Mouse (Mus musculus): ENCODE measurements around the gene Tgfb3.

Gene Tgfb3

GRCm38 (mm10) chr12:86078553-86079201, at the start of gene Tgfb3:
Tgfb3 (minus strand) TSS chr12:86079041.
- DNase-seq (ENCODE audit: low spot score) = peak; percentile 17

GRCm38 (mm10) chr12:86128122-86128521, 49.3 kb upstream of the Tgfb3 start:
- DNase-seq (ENCODE audit: low spot score) = no peak

GRCm38 (mm10) chr12:86124016-86124415, 45.2 kb upstream of the Tgfb3 start:
- DNase-seq (ENCODE audit: low spot score) = no peak

- DNase-seq (ENCODE audit: low spot score) = no peak
Measured at GRCm38 (mm10) chr12:86116295-86116835, 37.5 kb upstream of the Tgfb3 start.

GRCm38 (mm10) chr12:86110637-86111036, 31.8 kb upstream of the Tgfb3 start:
- peak; percentile 13 for DNase-seq (ENCODE audit: low spot score)

- DNase-seq (ENCODE audit: low spot score) = no peak
Measured at GRCm38 (mm10) chr12:86109531-86109930, 30.7 kb upstream of the Tgfb3 start.

- no peak for DNase-seq (ENCODE audit: low spot score)
Measured at GRCm38 (mm10) chr12:86107645-86108044, 28.8 kb upstream of the Tgfb3 start.

- DNase-seq (ENCODE audit: low spot score) = no peak
Measured at GRCm38 (mm10) chr12:86106086-86106485, 27.2 kb upstream of the Tgfb3 start.

GRCm38 (mm10) chr12:86105546-86105945, 26.7 kb upstream of the Tgfb3 start:
- no peak for DNase-seq (ENCODE audit: low spot score)

- DNase-seq (ENCODE audit: low spot score) = no peak
Measured at GRCm38 (mm10) chr12:86104297-86104696, 25.5 kb upstream of the Tgfb3 start.

- no peak for DNase-seq (ENCODE audit: low spot score)
Measured at GRCm38 (mm10) chr12:86103852-86104251, 25.0 kb upstream of the Tgfb3 start.

GRCm38 (mm10) chr12:86103391-86103790, 24.6 kb upstream of the Tgfb3 start:
- DNase-seq (ENCODE audit: low spot score) = no peak

GRCm38 (mm10) chr12:86102686-86103085, 23.8 kb upstream of the Tgfb3 start:
- DNase-seq (ENCODE audit: low spot score) = no peak

- no peak for DNase-seq (ENCODE audit: low spot score)
Measured at GRCm38 (mm10) chr12:86100711-86101110, 21.9 kb upstream of the Tgfb3 start.

- no peak for DNase-seq (ENCODE audit: low spot score)
Measured at GRCm38 (mm10) chr12:86097781-86098180, 18.9 kb upstream of the Tgfb3 start.

- no peak for DNase-seq (ENCODE audit: low spot score)
Measured at GRCm38 (mm10) chr12:86095806-86096205, 17.0 kb upstream of the Tgfb3 start.

GRCm38 (mm10) chr12:86094075-86094474, 15.2 kb upstream of the Tgfb3 start:
- DNase-seq (ENCODE audit: low spot score) = no peak

GRCm38 (mm10) chr12:86091601-86092132, 12.8 kb upstream of the Tgfb3 start:
- no peak for DNase-seq (ENCODE audit: low spot score)

GRCm38 (mm10) chr12:86090764-86091163, 11.9 kb upstream of the Tgfb3 start:
- no peak for DNase-seq (ENCODE audit: low spot score)

- no peak for DNase-seq (ENCODE audit: low spot score)
Measured at GRCm38 (mm10) chr12:86088042-86088441, 9.2 kb upstream of the Tgfb3 start.

GRCm38 (mm10) chr12:86086550-86086949, 7.7 kb upstream of the Tgfb3 start:
- no peak for DNase-seq (ENCODE audit: low spot score)

- no peak for DNase-seq (ENCODE audit: low spot score)
Measured at GRCm38 (mm10) chr12:86085873-86086272, 7.0 kb upstream of the Tgfb3 start.

GRCm38 (mm10) chr12:86082481-86083012, 3.7 kb upstream of the Tgfb3 start, which contains the start of gene Ift43:
Ift43 (plus strand) TSS chr12:86082541.
- no peak for DNase-seq (ENCODE audit: low spot score)

Measured in c-Kit-positive CD71-positive TER-119-positive erythroid progenitor cells, embryonic 14.5 days (primary cell).